Mouse (Mus musculus) liver, embryonic 14.5 days (tissue): ENCODE data around the gene Aqp11.

Source experiments
- CTCF ChIP-seq: IDR thresholded peaks from 2 replicates; pipeline ENCODE4 v1.5.1; 2016; ENCODE audit warnings: antibody characterized with exemption, low read depth, control low read depth
- EP300 ChIP-seq: IDR thresholded peaks from 2 replicates; pipeline ENCODE4 v1.6.1; 2016; ENCODE audit warnings: antibody characterized with exemption, low read depth

- TF ChIP-seq EP300: no peak
- no peak for TF ChIP-seq CTCF
Observed at GRCm38 (mm10) chr7:97695441-97695840, 42.6 kb downstream of the Aqp11 start.
